Comparison of ENCODE assay signal across 9 mouse cellular contexts in the genomic region with DNA sequence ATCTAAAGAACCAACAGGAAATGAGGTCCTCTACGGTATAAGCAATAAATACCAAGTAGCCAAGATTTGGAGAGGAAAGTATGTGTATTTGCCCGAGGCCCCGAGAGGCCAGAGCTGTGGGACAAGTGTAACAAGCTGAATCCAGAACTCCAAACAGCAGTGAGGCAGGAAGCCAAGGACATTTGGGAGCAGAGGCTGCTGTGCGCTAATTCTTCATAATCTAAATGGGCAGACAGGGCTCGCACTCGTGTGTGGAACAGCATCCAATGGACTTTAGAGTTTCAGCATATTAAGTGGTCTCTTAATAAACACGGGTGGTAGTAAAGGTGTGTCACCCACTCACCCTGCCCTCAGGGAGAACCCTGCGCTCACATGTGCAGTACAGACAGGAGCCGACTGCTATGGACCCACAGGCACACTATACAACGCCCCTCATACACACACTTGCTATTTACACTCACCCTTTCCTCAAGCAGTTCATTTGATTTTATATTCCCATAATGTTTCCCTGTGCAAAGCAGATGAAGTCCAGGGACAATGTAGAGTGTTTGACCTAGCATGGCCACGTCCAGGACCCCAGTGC. TPM values are rescaled to one million over a fixed set of nuclear protein-coding genes. Genes with fewer than 3 reads are reported as not detected.
A peak's percentile ranks its signal among the peaks of the same experiment; 100 is the strongest.
DNase-seq lines count a peak whose midpoint lies in the region; TF ChIP-seq lines count a peak whose summit lies in the region.
"Had no signal": no experiment of that assay in that cellular context is flagged by ENCODE, and none has a peak within 500 bp of the region (broad histone marks: within the 10 kb centered on the region; RNA-seq: fewer than 3 reads in every experiment).

No protein-coding gene starts in this region.

- H3K27ac ChIP-seq in gastrocnemius, adult 2 months: peak overlapping the region; percentile 79
- H3K27ac ChIP-seq: heart, embryonic 15.5 days had no signal

- peak overlapping the region; percentile 0; the same call in 1 of the 2 replicates for H3K4me3 ChIP-seq in gastrocnemius, adult 2 months
- H3K4me3 ChIP-seq: heart, embryonic 15.5 days had no signal

- TF ChIP-seq CTCF in gastrocnemius, adult 2 months (IDR thresholded peaks at IDR 0.05): no peak

- DNase-seq in gastrocnemius, adult 2 months: peak; percentile 62
- no peak for DNase-seq in gastrocnemius, postnatal 4 days (ENCODE audit: low spot score in 2 of 2)
- DNase-seq in urinary bladder, postnatal 14 days (ENCODE audit: low spot score): peak; percentile 28
- DNase-seq in urinary bladder, postnatal 4 days (ENCODE audit: low spot score in 2 of 2): no peak
- DNase-seq in kidney, postnatal 4 days: peak; percentile 23 to 41
- DNase-seq in MN1 (ENCODE audit: low spot score): no peak
- DNase-seq in right cerebral cortex, postnatal 10 days (ENCODE audit: low spot score in 2 of 2): no peak
- no peak for DNase-seq in thymus, postnatal 14 days

- intact Hi-C loops in gastrocnemius, adult 2 months (cut with DNase I): no loop called here

RNA-seq across cellular contexts. Expression of gene Wdfy3, which starts 15.1 kb away (rescaled TPM):
- 10 to 100 TPM; 20.0 to 23.9 TPM for total RNA-seq in gastrocnemius, adult 2 months (2021)
- total RNA-seq in gastrocnemius, postnatal 4 days (2021): 10 to 100 TPM; 40.9 to 41.4 TPM

Comparison
In these comparisons a context has a peak if more than half of its experiments do, and no peak if none do; other contexts are left out.
1. DNase-seq: peak in gastrocnemius, adult 2 months (single experiment), urinary bladder, postnatal 14 days (single experiment) and kidney, postnatal 4 days (2 of 2); none in gastrocnemius, postnatal 4 days (0 of 2), urinary bladder, postnatal 4 days (0 of 2), MN1 (single experiment), right cerebral cortex, postnatal 10 days (0 of 2) and thymus, postnatal 14 days (single experiment).